Mouse (Mus musculus) hindbrain, embryonic 11.5 days (tissue): ENCODE results near the gene Dlx3. TPM values are rescaled to one million over a fixed set of nuclear protein-coding genes. Genes with fewer than 3 reads are reported as not detected.

Source experiments
- ATAC-seq: fragments of 200-750 bp; cut with Nextera tagmentation; 2 replicates; pipeline ENCODE4 v1.8.0; 2017; ENCODE audit warnings: mild to moderate bottlenecking, moderate TSS enrichment, moderate library complexity; ENCODE audit not compliant: low FRiP score
- DNase-seq: peaks from one replicate; pipeline ENCODE4 v3.0.0-alpha.2; 2015; ENCODE audit warnings: low spot score
- H3K27ac ChIP-seq: fragments of 300-500 bp; sonication (generic); 2 replicates; pipeline ENCODE4 v1.5.1; 2014; ENCODE audit warnings: mild to moderate bottlenecking, low read depth, low read length
- H3K27me3 ChIP-seq: fragments of 300-500 bp; sonication (generic); 2 replicates; pipeline ENCODE4 v1.6.1; 2014; ENCODE audit warnings: mild to moderate bottlenecking, low read length, moderate library complexity, mixed read lengths; ENCODE audit not compliant: control insufficient read depth, insufficient read depth
- H3K36me3 ChIP-seq: fragments of 300-500 bp; sonication (generic); 2 replicates; pipeline ENCODE4 v1.6.1; 2014; ENCODE audit warnings: mild to moderate bottlenecking, low read length, moderate library complexity, mixed read lengths; ENCODE audit not compliant: control insufficient read depth, insufficient read depth
- H3K4me1 ChIP-seq: fragments of 300-500 bp; sonication (generic); replicated peaks from 2 replicates; pipeline ENCODE4 v1.6.1; 2014; ENCODE audit warnings: low read length, mixed read lengths; ENCODE audit not compliant: control insufficient read depth, insufficient read depth
- H3K4me2 ChIP-seq: fragments of 300-500 bp; sonication (generic); replicated peaks from 2 replicates; pipeline ENCODE4 v1.6.1; 2014; ENCODE audit warnings: mild to moderate bottlenecking, low read depth, low read length
- H3K4me3 ChIP-seq: fragments of 300-500 bp; sonication (generic); 2 replicates; pipeline ENCODE4 v1.5.1; 2014; ENCODE audit warnings: low read depth, low read length
- H3K9ac ChIP-seq: fragments of 300-500 bp; sonication (generic); 2 replicates; pipeline ENCODE4 v1.6.1; 2014; ENCODE audit warnings: low read depth, low read length
- H3K9me3 ChIP-seq: fragments of 300-500 bp; sonication (generic); 2 replicates; pipeline ENCODE4 v1.6.1; 2016; ENCODE audit warnings: low read length; ENCODE audit not compliant: control insufficient read depth
- WGBS: fragments of 180-500 bp; shearing (Covaris S2); extraction: QIAGEN DNeasy Blood & Tissue Kit; methylation state at CpG from one replicate; pipeline ENCODE4 v1.1.7; 2014; 5-methylcytosine and 5-hydroxymethylcytosine counted together
- polyA plus RNA-seq: library from polyadenylated mRNA; unstranded; fragments of >200 nt; fragmentation: Nextera tagmentation; extraction: Ambion mirVana; gene quantifications from 2 replicates; pipeline ENCODE4 v1.2.1, GENCODE M21; 2014

The Dlx3 gene
- polyA plus RNA-seq, 1 experiment from 2014 or later: 1.7 TPM

DNA sequence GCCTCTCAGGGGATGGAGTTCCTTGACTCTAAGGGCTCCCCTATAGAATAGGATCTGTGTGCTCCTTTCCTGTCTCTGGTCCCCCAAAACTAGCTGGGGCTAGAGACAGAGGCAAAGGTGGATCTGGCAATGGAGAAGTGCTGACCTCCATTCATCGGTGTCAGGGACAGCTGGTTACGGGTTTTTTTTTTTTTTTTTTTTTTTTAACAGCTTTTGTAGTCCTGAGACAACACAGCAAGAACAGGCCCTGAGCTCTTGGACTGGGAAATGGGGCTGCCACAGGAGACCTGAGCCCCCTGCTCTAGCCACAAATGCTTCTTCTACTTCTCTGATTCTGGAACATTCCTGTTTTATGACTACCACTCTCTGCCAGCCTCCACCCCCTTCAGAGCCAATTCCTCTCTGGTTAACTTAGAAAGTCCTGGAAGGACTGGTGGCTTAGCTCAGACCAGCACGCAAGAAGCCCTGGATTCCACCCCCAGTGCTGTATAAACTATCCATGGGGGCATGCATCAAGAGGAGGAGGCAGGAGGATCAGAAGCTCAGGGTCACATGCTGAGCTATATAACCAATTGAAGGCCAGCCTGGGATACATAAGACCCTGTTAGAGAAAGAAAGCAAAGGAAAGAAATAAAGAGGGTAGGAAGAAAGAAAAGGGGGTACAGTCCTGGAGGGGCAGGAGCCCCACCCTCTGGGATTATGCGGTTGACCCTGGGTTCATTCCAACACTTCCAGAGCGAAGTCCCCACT is 21.4 kb upstream of the Dlx3 start:
- Histone ChIP-seq H3K4me1 (0 out of 2 replicates have a peak, but pooled peaks cover 2% of the 10 kb centered on the region), H3K9me3 (no peaks in the 10 kb centered on the region), H3K4me2 (no peak overlapping the region), H3K9ac (no peak overlapping the region), H3K36me3 (no peaks in the 10 kb centered on the region), H3K27ac (no peak overlapping the region), H3K4me3 (no peak overlapping the region), H3K27me3 (no peaks in the 10 kb centered on the region)
- 74% methylated on average over 5 of the region's 5 CpGs for WGBS
- DNase-seq (no peak), ATAC-seq (no peak)

DNA sequence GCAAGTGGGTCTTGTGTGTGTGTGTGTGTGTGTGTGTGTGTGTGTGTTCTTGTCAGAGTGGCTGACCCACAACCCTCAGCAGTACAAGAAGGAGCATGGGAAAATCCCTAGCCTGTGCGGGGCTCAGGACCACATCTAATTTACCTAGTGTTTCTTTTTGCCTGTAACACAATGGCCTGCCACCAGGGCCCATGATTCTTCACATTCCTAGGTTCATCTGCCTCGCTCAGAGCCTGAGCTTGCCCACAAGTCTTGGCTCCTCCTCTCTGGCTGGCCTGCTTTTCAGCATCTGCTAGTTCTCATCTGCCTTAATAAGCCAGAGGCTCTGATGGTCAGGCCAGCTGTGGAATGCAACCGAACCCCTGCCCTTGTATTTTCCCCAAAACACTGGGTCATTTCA is 19.5 kb upstream of the Dlx3 start:
- no peak overlapping the region for H3K4me2 ChIP-seq
- no peak for DNase-seq
- H3K4me1 ChIP-seq: 0 out of 2 replicates have a peak, but pooled peaks cover 2% of the 10 kb centered on the region
- ATAC-seq: no peak
- 24% methylated on average over 3 of the region's 3 CpGs for WGBS
- H3K4me3 ChIP-seq: no peak overlapping the region
- H3K27ac ChIP-seq: no peak overlapping the region
- no peak overlapping the region for H3K9ac ChIP-seq
- H3K27me3 ChIP-seq: no peaks in the 10 kb centered on the region
- H3K36me3 ChIP-seq: no peaks in the 10 kb centered on the region
- H3K9me3 ChIP-seq: no peaks in the 10 kb centered on the region

DNA sequence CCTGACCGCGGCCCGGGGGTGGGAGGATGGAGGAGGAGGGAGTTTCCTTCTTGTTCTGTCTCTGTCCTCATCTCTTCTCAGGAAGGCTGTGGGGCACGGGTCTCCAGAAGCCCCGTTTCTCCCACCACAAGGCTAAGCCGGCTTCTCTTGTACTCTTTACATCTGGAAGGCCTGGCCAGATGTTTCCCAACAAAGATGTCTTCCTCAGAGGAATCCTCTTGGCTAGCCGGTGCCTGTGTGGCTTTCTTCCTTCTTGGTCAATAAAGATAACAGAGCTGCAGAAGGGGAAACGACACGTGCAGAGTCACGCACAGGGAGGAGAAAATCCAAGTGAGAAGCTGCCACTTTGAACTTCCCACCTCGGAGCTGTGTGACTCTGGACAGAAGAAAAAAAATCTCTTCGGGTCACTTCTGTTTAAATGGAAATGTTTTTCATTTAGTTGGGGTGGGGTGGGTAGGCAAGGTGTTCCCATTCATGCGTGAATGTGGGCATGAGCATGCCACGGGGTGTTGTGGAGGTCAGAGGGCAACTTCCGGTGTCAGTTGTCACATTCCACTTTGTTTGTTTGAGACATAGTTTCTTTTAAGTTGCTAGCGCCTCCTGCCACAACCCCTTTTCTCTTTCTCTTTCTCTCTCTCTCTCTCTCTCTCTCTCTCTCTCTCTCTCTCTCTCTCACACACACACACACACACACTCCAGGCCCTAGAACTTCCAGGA is 18.7 kb upstream of the Dlx3 start:
- no peak overlapping the region for H3K27ac ChIP-seq

DNA sequence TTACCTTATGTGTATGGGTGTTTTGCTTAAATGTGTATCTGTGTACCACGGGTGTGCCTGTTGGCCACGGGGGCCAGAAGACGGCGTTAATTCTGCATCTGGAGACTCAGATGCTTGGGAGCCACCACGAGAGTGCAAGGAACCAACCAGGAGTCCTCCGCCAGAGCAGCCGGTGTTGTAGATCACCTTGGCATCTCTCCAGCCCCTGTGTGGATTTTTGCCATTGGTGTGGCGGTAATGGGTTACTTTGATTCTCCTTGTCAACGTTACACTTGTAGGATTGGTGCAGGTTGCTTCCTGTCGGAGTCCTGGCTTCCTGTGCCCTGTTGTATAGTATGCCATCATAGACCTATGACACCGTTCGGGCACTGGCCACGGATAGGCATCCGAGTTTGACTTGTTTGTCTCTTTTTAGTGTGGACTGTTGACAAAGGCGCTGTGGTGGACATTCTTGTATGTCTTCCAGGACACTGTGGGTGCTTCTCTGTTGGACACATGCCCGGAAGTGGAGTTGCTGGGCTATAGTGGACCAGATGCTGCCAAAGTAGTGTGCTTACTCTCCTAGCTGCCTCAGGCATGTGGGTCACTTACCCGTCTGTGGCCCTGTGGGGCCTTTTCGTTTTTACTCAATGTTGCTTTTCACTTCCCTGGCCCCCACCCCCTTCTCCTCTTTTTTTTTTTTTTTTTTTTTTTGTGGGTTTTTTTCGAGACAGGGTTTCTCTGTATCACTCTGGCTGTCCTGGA is 17.6 kb upstream of the Dlx3 start:
- ATAC-seq (no peak), DNase-seq (no peak)
- H3K4me1 ChIP-seq: no peaks in the 10 kb centered on the region; the same call in 1 of the 2 replicates
- H3K9ac ChIP-seq: no peak overlapping the region
- no peak overlapping the region for H3K4me2 ChIP-seq
- no peak overlapping the region for H3K4me3 ChIP-seq
- WGBS: 90% methylated on average over 19 of the region's 19 CpGs
- no peaks in the 10 kb centered on the region for H3K9me3 ChIP-seq
- H3K27me3 ChIP-seq: no peaks in the 10 kb centered on the region; the same call in 1 of the 2 replicates
- no peak overlapping the region for H3K27ac ChIP-seq
- no peaks in the 10 kb centered on the region for H3K36me3 ChIP-seq

More for the DNA sequence above, 18.7 kb upstream of the Dlx3 start:
- Histone ChIP-seq H3K4me3 (no peak overlapping the region), H3K4me2 (no peak overlapping the region), H3K9me3 (no peaks in the 10 kb centered on the region), H3K36me3 (no peaks in the 10 kb centered on the region), H3K4me1 (0 out of 2 replicates have a peak, but pooled peaks cover 2% of the 10 kb centered on the region), H3K9ac (no peak overlapping the region), H3K27me3 (no peaks in the 10 kb centered on the region; the same call in 1 of the 2 replicates)
- ATAC-seq (no peak), DNase-seq (no peak)
- 14% methylated on average over 16 of the region's 16 CpGs for WGBS

DNA sequence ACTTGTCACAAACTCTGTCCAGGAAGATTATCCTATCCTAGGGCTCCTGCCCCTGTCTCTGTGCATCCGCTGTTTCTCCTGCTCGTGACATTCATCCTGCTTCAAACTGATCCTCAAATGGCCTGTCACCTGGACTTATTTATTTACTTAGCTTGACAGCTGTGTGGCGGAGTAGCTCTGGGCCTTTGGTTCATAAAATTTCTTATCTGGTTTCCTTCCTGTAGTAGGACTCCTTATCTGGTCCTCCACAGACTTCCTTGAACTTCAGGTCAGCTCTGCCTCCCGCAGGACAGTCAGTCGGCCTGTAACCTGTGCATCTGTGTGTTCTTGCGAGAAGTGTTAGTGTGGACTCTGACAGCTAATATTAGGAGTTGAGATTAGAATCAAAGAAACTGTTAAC is 15.7 kb upstream of the Dlx3 start:
- Histone ChIP-seq H3K36me3 (no peaks in the 10 kb centered on the region), H3K4me3 (no peak overlapping the region), H3K4me2 (no peak overlapping the region), H3K9ac (no peak overlapping the region), H3K27ac (no peak overlapping the region), H3K9me3 (no peaks in the 10 kb centered on the region), H3K27me3 (no peaks in the 10 kb centered on the region; the same call in 1 of the 2 replicates), H3K4me1 (no peaks in the 10 kb centered on the region; the same call in 1 of the 2 replicates)
- ATAC-seq: no peak
- no peak for DNase-seq
- 70% methylated on average over 6 of the region's 6 CpGs for WGBS

DNA sequence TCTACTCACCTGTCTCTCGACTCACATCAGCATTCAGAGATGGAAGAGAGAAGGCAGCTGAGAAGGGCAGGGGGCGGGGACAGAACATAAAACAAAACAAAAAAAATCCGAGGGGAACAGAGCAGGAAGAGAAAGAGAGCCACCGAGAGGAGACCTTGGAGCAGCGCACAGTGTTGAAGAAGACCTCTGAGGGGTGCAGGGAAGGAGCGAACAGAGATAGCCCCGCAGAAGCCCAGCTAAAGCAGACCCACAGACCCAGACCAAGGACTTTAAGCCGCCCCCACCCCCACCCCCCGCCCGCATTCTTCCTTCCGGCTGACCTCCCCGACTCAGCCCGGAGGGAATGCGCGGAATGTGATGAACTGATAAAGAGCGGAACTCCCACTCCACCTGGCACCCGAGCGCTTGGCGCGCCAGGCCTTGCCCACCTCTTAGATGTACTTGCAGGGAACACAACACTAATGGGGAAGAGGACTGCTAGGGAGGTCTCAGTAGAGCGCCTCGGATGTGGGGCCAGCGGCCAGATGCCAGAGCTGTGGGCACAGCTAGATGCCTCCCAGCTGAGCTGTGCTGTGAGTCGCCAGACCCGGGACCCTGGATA is 14.5 kb upstream of the Dlx3 start:
- H3K4me2 ChIP-seq: peak overlapping the region; percentile 29
- no peak overlapping the region for H3K9ac ChIP-seq
- H3K27ac ChIP-seq: no peak overlapping the region
- H3K36me3 ChIP-seq: no peaks in the 10 kb centered on the region
- H3K9me3 ChIP-seq: no peaks in the 10 kb centered on the region
- no peak for ATAC-seq
- no peak for DNase-seq
- no peaks in the 10 kb centered on the region; the same call in 1 of the 2 replicates for H3K4me1 ChIP-seq
- 4% methylated on average over 25 of the region's 25 CpGs for WGBS
- H3K4me3 ChIP-seq: no peak overlapping the region
- no peaks in the 10 kb centered on the region; the same call in 1 of the 2 replicates for H3K27me3 ChIP-seq

DNA sequence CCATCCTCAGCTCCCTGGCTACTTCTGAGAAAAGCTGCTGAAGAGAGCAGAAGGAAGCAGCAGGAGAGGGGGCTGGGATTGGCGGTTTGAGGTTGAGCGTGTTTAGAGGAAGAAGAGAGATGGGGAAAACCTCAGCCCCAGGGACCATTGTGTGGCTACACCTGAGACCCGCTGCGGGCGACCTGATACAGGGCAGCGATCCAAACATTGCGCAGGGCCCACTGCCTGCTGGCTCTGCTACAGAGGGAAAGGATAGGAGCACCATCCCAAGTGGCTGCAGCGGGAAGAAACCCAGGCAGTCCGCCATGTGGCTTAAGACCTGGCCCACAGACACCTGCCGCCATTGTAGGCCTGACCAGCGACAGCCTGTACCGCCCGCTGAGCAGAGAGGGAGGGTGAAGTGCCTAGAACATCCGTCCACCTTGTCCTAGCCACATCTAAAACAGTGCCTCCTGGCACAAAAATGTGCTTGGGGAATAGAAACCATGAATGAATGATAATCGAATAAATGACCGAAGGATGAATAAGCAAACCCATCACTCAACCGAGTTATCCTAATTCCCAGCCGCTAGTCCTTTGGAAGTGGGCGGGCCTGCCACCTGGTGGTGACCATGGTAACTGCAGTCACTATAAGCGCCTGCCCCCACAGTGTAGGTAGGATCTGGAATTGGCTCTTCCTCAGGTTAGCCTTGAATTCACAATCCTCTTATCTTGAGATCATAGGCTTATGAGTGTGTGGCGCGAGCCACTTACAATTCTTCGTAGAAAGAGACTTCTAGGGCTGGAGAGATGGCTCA is 13.3 kb upstream of the Dlx3 start:
- Histone ChIP-seq H3K27ac (no peak overlapping the region), H3K9ac (no peak overlapping the region), H3K4me3 (no peak overlapping the region), H3K27me3 (no peaks in the 10 kb centered on the region; the same call in 1 of the 2 replicates), H3K4me2 (no peak overlapping the region), H3K36me3 (no peaks in the 10 kb centered on the region), H3K4me1 (no peaks in the 10 kb centered on the region; the same call in 1 of the 2 replicates), H3K9me3 (no peaks in the 10 kb centered on the region)
- 0 out of 2 replicates have a peak, but pooled peaks have one; percentile 40 for ATAC-seq
- 41% methylated on average over 23 of the region's 23 CpGs for WGBS
- peak; percentile 87 for DNase-seq
